Mouse (Mus musculus): ENCODE data around the gene Sh3pxd2a.
A peak's percentile ranks its signal among the peaks of the same experiment; 100 is the strongest.

The Sh3pxd2a gene

DNA sequence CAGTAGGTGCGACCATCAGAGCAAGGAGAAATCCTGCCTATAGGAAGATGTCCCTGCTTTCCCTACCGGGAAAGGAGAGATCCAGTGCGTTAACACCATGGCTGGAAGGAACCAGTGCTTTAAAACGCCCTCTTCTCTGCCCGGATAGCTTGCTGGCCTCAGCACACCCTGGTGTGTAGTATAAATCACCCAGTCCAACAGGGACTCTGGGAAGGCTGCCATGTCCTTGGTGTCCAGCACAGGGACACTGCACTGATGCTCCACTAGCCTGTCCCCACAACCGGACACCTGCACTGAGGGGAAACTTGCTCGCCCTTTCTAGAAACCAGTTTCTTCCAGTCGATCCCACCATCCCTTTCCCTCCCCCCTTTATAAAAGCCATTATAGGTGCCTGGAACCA lies 28.0 kb downstream of the Sh3pxd2a start:
- DNase-seq = no peak

DNA sequence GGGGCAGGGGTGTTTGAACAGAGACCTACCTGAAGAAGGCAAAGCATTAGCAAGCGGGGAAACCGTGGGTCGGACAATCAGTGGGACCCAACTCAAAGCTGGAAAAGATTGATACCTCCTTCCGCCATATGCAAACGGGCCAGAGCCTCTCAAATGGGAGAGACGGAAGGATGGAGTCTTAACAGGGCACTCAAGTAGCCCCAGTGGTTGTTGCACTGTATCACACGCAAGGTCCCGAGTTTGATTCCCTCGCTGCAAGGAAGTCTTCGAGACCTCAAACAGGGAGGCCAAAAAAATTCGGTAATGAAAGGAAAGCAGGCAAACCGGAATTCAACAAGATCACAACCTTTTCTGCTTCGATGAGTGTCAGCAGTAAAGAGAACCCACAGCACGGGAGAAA lies 29.5 kb downstream of the Sh3pxd2a start:
- no peak for DNase-seq

DNA sequence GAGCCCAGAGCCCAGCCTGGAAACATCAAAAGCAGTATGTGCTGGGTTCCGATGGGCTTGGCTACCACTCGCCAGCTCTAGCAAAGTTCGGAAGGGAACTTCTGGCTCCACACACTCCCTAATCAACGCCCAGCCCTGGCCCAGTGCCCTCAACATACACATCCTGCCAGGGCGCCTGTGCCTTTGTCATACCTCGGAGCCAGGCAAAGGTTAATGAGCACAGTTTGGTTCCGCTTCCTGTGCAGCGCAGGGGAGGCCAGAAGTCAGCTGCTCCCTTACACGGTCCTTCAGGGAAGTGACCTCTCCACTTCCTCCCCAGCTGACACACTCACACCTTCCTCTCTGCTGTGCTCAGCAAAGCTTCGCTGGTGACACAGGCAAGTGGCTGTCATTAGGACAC lies 31.9 kb downstream of the Sh3pxd2a start:
- peak; percentile 49 to 57 for DNase-seq

DNA sequence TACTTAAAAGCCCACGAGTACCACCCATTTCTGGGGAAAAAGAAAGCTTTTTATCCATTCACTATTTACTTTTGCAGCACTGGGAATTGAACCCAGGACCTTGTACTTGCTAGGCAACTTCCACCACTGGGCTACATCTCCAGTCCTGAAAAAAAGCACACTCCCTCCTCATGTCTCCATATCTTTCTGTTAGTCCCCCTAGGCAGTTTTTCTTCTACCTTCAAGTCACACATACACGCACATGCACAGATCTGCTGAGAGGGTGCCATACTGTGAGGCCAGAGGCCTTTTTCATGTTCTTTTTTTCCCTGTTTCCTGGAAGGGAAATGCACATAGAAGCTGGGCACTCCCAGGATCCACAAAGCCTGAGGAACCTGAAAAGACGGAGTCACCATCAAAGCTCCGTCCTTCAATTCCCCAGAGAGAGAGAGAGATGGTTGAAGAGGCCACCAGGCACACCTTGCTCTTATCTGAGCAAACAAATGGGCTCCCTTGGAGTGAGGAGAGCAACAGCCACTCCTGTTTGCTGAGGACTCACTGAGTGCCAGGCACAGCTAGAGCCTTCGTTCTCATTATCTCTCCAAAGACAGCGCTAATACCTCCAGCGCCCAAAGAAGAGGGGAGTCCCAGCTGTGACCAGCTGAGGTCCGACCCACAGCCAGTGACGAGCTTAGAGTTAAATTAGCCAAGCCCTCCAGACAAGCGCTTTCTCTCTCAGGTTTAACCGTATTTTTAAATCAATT lies 32.8 kb downstream of the Sh3pxd2a start:
- no peak for DNase-seq

DNA sequence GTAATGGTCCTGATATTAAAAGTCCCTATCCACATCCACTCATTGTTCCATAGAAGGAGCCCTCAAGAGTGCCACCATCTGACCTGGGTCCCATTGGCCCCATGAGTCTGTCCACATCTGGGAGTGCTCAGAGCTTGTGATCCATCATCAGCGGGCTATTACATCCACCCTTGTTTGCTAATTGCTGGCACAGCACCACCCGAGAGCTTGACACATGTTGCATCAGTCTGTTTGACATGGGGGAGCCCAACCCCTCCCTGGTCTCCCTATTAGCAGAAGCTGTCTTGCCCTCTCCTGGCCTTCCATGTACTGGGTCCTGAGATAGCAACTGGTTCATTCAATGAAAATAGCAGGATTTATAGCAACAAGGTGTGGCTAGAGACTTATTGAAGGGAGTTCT lies 34.0 kb downstream of the Sh3pxd2a start:
- DNase-seq = no peak

DNA sequence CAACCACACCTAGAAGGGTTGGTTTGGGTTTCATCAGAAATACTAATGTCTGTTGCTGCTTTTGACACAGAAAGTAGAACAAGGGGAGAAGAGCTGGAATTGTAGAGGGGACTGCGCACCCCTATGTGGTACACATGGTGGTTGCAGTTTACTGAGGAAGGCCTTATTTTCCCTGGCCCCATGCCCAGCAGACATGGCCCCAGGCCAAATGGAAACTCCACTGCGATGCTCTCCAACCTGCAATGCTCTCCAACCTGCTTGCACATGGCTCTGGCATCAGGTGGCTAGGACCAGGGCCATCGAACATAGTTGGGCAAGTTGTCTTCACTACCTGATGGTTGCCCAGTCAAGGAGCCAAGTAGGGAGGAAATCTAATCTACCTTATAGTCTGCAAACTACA lies 35.0 kb downstream of the Sh3pxd2a start:
- DNase-seq = peak; percentile 35 to 69

DNA sequence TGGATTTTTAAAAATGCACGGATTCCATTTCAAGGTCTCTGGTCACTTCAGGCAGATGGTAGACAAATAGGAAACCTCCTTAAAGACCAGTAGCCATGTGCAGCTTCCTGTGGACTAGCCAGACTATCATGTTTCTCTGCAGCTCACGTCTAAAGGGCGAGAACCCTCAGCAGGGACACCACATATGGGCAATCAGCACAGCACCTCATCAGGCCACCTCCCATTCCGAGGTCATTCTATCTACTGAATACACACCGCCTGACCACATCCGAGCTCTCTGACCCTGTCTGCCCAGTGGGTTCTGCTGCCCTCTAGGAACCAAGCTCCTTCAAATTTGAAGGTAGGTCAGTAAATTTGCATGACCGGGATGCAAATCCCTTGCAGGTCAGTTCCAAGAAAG lies 35.4 kb downstream of the Sh3pxd2a start:
- no peak for DNase-seq

DNA sequence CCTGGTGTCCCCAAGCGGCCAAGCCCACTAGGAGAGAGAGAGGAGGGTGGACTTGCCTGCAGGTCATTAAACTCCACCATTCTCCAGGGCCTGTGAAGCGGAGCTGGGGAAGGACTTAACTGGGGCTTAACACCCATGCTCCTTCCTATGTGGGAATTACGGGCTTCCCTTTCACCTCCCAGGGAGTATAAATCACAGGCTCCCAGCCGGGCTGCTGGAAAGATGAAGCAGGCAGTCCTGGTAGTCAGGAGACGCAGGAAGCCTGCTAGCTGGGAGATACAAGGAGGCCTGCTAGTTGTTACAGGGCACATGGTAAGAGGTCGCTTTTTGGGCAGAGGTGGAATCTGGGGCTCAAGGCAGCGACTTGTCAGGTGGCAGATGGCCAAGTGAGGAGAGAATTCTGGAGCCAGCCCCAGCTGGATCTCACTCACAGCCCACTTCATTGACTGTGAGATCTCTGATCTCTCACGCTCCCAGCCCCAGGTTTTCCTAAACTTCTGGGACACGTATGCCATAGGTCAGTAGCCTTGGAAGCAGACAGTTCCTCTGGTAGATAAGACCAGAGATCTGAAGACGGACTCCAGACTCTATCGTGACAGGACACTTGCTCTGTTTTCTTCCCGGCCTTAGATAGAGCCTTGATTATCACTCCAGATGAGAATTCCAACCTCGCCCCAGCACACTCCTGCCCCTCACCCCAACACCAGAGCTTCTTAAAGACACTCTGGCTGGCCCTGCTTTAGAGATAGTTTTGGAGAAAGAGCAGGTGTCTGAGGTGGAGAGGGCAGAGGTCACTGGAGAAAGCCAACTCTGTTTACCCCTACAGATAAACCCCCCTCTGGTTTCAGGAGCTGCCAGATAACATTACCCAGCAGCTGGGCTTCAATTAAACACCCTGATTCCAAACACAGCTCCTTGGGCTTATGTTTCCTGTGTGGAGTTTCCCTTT lies 36.1 kb downstream of the Sh3pxd2a start:
- DNase-seq = no peak

DNA sequence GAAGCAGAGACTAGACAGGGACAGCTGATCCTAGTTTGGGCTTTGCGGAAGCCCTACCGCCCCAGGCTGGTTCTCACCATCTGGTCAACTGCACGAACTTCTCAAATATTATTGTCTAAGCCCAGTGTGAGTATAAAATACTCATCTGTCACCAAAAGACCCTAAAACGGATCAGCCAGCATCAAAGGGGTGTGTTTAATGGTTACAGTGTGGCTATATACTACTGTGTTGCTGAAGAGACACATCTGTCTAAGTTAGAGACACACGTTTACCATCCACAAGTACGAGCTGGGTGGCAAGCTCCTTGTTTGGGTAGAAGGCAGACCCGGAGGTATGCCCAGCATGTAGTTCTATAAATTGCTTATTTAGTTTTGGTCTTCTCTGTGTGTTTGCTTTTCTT lies 40.6 kb downstream of the Sh3pxd2a start:
- no peak for DNase-seq

DNA sequence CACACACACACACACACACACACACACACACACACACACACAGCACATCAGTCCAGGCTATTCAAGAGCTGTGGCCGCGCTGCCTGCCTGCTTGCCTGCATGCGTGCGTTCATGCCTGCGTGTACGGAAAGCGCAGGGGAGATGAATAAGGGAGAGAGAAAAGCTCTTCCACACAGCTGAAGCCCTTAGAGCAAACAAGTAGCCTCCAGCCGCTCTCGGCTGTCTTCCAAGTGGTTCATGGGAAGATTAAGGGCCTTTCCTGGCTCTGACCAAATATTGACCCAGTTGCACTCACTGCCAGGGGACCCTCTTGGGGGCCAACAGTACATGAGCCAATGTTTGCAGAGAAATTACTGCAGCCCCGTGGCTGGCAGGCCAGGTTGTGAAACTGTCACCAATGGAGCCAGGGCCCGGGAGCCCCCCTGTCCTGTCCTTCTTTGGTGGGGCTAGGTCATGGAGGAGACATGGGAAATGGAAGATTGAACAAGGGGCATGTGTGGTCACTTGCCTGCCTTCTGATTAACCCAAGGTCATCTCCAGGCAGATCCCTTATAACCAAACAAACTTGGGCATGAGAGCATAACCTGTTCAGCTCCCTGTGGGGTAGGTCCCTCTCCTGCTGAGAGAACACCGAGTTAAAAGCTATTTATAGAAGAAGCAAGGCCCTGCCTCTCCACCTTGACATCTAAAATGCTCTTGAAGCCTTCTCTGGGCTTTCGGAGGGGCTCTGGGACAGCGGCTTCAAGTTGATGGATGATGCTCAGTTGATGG lies 42.9 kb downstream of the Sh3pxd2a start:
- peak in 1 of 2 experiments; percentile 42 for DNase-seq

DNA sequence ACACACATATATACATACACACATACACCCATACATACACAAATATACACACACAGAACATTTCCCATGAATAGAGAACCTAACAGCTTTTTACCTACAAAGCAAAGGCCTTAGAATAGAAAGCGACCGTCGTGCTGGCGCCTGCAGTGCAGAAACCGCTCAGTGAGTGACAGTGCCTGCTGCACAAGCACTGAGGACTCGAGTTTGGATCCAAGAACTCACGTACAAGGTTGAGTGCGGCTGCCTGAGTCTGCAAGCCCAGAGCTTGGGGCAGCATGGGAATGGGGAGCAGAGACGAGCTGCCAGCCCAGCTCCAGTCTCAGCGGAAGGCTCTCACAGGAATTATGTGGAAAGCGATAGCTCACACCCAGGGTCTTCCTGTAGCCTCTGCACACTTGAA lies 43.7 kb downstream of the Sh3pxd2a start:
- no peak for DNase-seq

DNA sequence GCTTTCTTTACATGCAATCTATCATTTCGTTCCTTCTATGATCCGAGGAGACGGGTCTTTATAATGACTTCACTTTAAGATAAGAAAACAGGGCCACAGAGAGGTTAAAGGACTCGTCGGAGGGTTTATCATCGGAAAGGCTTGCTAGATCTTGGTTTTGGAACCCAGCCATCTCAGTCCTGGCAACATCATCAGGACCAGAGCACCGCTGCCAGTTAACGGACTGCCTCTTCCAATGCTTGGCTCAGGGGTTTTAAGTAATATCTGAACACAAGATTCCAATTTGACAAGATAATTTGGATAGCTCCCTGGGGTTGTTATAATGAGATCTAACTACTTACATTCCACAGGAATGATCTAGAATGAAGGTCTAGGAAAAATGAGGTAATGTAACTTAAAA lies 45.0 kb downstream of the Sh3pxd2a start:
- DNase-seq = no peak

DNA sequence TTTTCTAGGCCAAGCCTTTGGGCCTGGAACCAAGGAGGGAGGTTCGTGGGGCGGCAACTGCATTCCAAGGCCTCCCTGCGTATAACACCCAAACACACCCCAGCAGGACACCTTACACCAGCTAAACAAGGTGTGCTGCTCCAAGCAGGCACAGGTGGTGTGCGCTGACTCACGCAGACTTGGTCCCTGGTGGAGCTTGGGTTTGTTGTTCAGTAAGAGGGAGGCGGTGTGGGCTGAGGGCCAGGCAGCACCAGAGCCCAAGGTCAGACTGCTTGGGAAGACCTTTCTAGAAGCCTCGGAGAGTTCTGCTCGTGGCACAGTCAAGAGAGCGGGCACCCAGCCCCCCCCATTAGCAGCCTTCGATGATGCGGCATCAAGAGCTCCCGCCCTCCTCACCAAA lies 48.0 kb downstream of the Sh3pxd2a start:
- DNase-seq = peak; percentile 31 to 38

DNA sequence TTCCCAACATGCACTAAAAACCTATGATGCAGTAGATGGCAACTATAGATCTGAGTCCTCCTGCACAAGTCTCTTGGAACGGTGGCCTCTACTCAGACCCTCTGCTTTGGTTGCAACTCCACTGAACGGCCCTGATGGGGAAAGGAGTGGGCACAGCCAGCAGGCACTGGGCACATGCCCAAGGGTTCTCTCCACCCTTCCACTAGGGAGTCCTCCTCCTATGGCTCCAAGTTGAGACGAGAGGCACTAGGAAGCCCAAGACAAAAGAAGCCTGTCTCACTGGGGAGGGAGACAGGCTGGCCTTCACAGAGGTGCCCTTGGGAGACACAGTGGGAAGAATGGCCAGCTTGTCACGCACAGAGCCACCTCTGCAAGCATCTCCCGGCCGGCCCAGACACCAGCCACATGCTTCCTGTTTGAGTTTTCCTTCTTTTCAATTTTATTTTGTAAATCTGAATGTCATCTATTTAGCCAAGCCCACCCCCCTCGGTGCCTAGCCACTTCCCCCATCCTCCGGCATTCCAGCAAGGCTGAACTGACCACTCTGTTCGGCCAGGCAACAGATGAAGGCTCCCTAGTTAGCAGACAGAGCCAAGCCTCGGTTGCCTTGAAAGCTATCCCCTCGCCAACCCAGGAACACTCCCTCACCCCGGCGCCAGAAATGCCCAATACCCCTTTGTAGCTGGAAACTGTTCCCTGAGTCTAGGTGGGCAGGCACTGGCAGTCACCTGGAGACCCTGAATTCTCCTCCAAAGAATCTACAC lies 49.9 kb downstream of the Sh3pxd2a start:
- DNase-seq = no peak

DNA sequence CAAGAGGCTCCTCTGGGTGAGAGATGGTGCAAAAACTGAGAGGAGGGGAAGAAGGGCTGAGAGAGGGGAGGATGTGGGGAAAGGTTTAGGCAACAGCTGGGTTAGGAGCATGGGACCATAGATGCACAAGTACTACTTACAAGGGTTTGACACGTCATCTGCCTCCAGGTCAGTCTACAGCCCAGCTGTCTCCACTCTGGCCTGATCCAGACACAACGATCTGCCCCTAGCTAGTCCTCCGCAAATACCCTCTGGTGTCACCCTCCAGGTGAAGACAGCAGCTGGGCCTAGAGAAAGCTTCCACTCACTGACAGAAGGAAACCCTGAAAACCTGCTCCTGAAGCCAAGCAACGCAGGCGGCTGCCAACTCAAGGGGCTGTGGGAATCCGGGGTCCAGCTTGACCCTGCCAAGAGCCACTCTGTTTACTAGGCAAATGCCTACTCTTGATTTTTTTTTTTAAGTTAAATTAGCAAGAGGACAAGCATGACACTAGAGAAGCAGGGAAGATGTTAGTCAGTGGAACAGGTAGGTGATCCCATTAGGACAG lies 50.7 kb downstream of the Sh3pxd2a start:
- no peak for DNase-seq

DNA sequence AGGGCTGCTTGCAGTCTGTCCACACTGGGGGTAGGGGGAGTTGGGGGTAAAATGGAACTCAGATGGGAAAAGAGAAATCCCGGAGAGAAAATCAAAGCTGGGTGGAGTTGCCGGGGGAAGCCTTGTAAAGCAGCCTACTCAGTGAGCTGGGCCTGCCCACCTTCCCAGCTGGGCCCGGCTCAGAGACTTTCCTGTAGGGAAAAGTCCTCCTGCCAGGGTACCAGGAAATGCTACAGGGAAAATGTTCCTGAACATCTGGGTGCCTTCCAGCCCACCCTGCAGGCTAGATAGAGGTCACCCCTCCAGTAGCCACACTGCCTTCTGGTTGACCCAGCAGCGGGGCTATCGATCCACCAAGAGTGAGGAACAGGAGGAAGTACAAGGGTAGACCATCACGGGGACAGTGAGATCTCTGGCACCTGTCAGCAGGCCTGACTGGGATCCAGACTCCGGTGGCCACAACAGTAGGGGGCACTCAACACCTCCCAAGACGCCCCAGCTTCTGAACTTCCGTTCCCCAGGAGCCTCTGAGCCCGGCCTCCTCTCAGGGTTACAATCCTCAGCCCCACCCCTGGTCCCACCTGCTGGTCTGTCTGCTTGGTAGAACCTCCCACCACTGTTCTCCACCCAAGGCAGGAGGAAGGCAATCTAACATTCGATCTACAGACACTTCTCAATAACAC lies 51.5 kb downstream of the Sh3pxd2a start:
- no peak for DNase-seq

DNA sequence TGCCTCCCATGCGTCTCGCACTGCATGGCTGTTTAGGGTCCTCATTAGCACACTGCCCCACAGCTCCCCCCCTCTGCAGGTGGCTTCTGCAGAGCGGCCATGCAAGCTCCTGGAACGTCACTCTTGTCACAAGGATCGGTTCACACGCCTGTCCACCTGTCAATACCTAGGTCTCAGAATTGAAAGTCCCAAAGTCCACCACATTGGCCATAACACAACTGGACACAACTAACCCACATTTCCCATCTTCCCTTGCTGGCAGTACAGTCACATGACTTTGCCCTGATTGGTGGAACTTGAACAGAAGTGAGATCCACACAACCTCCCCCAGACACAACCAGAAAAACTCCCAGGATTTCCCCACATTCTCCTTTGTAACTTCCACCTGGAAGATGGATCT lies 53.9 kb downstream of the Sh3pxd2a start:
- DNase-seq = no peak

DNA sequence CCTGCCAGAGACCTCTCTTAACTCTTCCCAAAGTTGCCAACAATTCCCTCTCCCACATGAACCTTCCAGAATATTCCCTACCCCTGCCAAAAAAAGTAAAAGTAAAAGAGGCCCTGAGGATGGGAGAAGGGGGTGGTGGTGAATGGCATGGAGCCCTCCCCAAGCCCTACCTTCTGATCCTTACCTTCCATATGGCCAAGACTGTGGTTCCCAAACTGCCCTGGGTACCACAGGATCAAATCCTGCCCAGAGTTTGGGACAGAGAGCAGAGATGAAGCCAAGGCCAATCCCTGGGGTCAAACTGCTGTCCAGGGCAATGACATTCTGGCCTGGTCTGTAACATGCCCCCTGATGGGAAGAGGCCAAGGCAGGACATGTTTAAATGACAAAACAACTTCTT lies 55.1 kb downstream of the Sh3pxd2a start:
- no peak for DNase-seq

DNA sequence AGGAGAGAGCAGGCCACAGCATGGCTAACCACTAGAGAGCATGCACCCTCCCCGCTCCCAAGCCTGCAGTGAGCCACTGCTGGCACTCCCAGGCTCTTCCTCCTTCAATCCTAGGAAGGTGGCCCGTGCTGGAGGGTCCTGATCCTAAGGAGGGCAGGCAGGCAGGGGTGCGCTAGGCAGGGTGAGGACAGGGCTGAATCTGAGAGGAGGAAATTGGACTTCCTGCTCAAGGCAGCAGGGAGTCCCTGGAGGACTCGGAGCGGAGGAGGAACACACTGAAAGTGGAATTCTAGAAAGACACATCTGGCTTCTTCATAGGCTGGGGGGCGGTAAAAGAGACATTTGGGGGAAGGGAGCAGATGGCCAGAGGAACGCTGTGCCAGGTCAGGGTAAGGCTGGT lies 55.5 kb downstream of the Sh3pxd2a start:
- no peak for DNase-seq

DNA sequence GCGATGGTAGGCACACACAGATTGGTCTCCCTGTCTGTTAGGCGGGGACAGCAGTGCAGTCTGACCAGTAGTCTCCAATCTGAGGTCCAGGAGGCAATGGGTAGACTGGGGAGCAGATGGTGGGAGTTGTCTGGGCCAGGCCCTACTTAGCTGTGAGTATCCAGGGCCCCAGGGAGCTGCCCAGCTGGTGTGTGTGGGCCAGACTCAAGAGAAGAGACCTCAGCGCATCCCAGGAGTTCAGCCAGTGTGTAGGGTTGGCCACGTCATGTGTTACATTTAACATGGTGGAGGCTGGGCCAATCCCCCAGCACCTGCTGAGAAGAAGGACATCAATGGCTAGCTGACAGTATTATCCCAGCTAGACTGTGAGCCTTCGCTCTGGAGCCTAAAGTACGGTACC lies 56.9 kb downstream of the Sh3pxd2a start:
- DNase-seq = no peak

DNA sequence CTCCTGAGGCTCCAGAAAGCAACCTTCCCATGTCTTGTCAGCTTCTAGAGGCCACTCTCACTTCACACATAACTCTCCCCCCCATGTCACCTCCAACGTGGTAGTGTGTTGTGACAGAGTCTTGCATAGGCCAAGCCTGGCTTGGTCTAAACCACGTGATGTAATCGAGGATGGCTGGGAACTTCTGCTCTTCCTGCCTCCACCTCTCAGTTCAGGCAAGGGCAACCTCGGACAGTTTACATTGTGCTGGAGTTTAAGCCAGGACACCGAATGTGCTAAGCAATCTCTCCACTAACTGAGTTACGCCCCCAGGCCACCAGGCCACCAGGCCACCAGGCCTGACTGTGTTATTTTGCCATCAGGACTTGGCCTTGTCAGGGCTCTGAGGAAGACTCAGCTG lies 57.7 kb downstream of the Sh3pxd2a start:
- DNase-seq = no peak

DNA sequence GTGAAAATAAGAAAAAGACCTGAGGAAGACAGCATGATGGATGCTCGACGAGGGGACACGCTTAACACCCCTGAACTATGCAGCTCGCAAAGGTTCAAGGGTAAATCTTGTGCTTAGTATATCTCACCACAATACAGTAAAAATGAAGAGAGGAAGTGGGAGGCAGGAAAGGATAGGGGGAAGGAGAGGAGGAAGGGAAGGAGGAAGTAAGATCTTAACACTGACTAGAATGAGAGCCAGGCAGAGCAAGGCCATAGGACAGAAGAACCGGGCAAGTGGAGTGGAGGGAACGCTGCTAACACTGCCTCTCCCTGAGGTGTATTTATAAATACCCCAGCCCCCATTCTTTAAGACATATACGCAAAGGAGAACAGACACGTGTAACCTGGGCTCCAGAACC lies 58.7 kb downstream of the Sh3pxd2a start:
- no peak for DNase-seq
